Mouse (Mus musculus) CH12.LX (cell line): ENCODE measurements around the gene Olfr552. TPM values are rescaled to one million over a fixed set of nuclear protein-coding genes. Genes with fewer than 3 reads are reported as not detected.

ENCODE experiments used
- DNase-seq: peaks from one replicate; pipeline ENCODE4 v3.0.0-alpha.2; 2013; ENCODE audit errors: extremely low read depth
- H3K27ac ChIP-seq: 2 replicates; pipeline ENCODE4 v1.5.1; 2012; ENCODE audit warnings: low read depth, mild to moderate bottlenecking, control low read depth, moderate library complexity; ENCODE audit not compliant: insufficient read depth
- H3K27me3 ChIP-seq: replicated peaks from 2 replicates; pipeline ENCODE3; 2012; ENCODE audit warnings: inconsistent platforms
- H3K36me3 ChIP-seq, 2 experiments: replicated peaks in 1 of 2; 2 replicates each; pipeline versions ENCODE3 to v1.6.1; 2012; ENCODE audit warnings: inconsistent platforms in 1 of 2, low read length in 1 of 2, mild to moderate bottlenecking in 1 of 2, mixed read lengths in 1 of 2, moderate library complexity in 1 of 2; ENCODE audit not compliant: control insufficient read depth in 1 of 2, insufficient read depth in 1 of 2
- H3K4me1 ChIP-seq, 2 experiments: 2 replicates each; pipeline ENCODE4 v1.6.1; 2012; ENCODE audit warnings: inconsistent platforms in 1 of 2, moderate library complexity in 1 of 2; ENCODE audit not compliant: insufficient read depth in 2 of 2, control insufficient read depth in 1 of 2
- H3K4me2 ChIP-seq: 2 replicates; pipeline ENCODE4 v1.6.1; 2012; ENCODE audit warnings: low read depth, mild to moderate bottlenecking, control low read depth; ENCODE audit not compliant: poor library complexity, insufficient read depth, severe bottlenecking
- H3K4me3 ChIP-seq, 3 experiments: fragments of 150-350 bp in 1 of 3; sonication (generic) in 1 of 3; replicated peaks in 1 of 3; 2 replicates each; pipeline versions ENCODE3 to v1.5.1; 2011 to 2012; ENCODE audit warnings: low read depth in 2 of 3, low read length in 2 of 3, mild to moderate bottlenecking in 2 of 3, moderate library complexity in 2 of 3, control low read depth in 1 of 3, improper control_type of control experiment in 1 of 3, inconsistent platforms in 1 of 3, mixed read lengths in 1 of 3; ENCODE audit not compliant: poor library complexity in 1 of 3
- H3K79me2 ChIP-seq: replicated peaks from 2 replicates; pipeline ENCODE4 v1.6.1; 2012; ENCODE audit warnings: mild to moderate bottlenecking, moderate library complexity; ENCODE audit not compliant: control insufficient read depth, poor library complexity, insufficient read depth, severe bottlenecking; ENCODE audit errors: extremely low read depth
- H3K9ac ChIP-seq: 2 replicates; pipeline ENCODE4 v1.6.1; 2012; ENCODE audit warnings: low read depth, mild to moderate bottlenecking, control low read depth, moderate library complexity; ENCODE audit not compliant: insufficient read depth
- H3K9me3 ChIP-seq: replicated peaks from 2 replicates; pipeline ENCODE3; 2012; ENCODE audit warnings: low read length, inconsistent platforms, mixed read lengths
- CHD1 ChIP-seq: IDR thresholded peaks from 2 replicates; pipeline ENCODE4 v1.6.1; 2012; ENCODE audit warnings: low read depth, low read length, improper control_type of control experiment, inconsistent platforms
- CHD2 ChIP-seq: IDR thresholded peaks from 2 replicates; pipeline ENCODE4 v1.6.1; 2011; ENCODE audit warnings: low read length, improper control_type of control experiment
- CTCF ChIP-seq, 2 experiments: IDR thresholded peaks in 1 of 2; conservative IDR thresholded peaks in 1 of 2; 2 replicates each; pipeline ENCODE4 v1.5.1; 2011 to 2012; ENCODE audit warnings: low read depth in 2 of 2, low read length in 2 of 2, improper control_type of control experiment in 1 of 2, inconsistent platforms in 1 of 2, mild to moderate bottlenecking in 1 of 2, moderate library complexity in 1 of 2
- E2F4 ChIP-seq: IDR thresholded peaks from 2 replicates; pipeline ENCODE4 v1.6.1; 2011; ENCODE audit warnings: low read depth, low read length, improper control_type of control experiment; ENCODE audit not compliant: insufficient replicate concordance
- ELF1 ChIP-seq: IDR thresholded peaks from 2 replicates; pipeline ENCODE4 v1.6.1; 2014; ENCODE audit warnings: low read depth, mild to moderate bottlenecking, inconsistent platforms, low read length, improper control_type of control experiment
- EP300 ChIP-seq: IDR thresholded peaks from 2 replicates; pipeline ENCODE4 v1.6.1; 2011; ENCODE audit warnings: low read length, improper control_type of control experiment
- ETS1 ChIP-seq: conservative IDR thresholded peaks from 2 replicates; pipeline ENCODE4 v1.6.1; 2012; ENCODE audit warnings: low read depth, mild to moderate bottlenecking, inconsistent platforms, low read length, improper control_type of control experiment, moderate library complexity
- GABPA ChIP-seq: IDR thresholded peaks from 2 replicates; pipeline ENCODE4 v1.6.1; 2012; ENCODE audit warnings: low read depth, low read length, improper control_type of control experiment, inconsistent platforms; ENCODE audit not compliant: insufficient replicate concordance
- HCFC1 ChIP-seq: IDR thresholded peaks from 2 replicates; pipeline ENCODE4 v1.6.1; 2012; ENCODE audit warnings: low read depth, mild to moderate bottlenecking, inconsistent platforms, low read length, improper control_type of control experiment
- IRF4 ChIP-seq: IDR thresholded peaks from 2 replicates; pipeline ENCODE4 v1.6.1; 2014; ENCODE audit warnings: low read depth, mild to moderate bottlenecking, inconsistent platforms, low read length, improper control_type of control experiment
- JUN ChIP-seq: IDR thresholded peaks from 2 replicates; pipeline ENCODE4 v1.6.1; 2011; ENCODE audit warnings: low read depth, mild to moderate bottlenecking, low read length, improper control_type of control experiment, moderate library complexity; ENCODE audit not compliant: insufficient read depth
- JUND ChIP-seq: conservative IDR thresholded peaks from 2 replicates; pipeline ENCODE4 v1.6.1; 2011; ENCODE audit warnings: low read depth, low read length, improper control_type of control experiment
- MAFK ChIP-seq: IDR thresholded peaks from 2 replicates; pipeline ENCODE4 v1.6.1; 2011; ENCODE audit warnings: low read length, improper control_type of control experiment; ENCODE audit not compliant: insufficient replicate concordance
- MEF2A ChIP-seq: IDR thresholded peaks from 2 replicates; pipeline ENCODE4 v1.6.1; 2014; ENCODE audit warnings: low read depth, mild to moderate bottlenecking, inconsistent platforms, low read length, improper control_type of control experiment, borderline replicate concordance
- MXI1 ChIP-seq: IDR thresholded peaks from 2 replicates; pipeline ENCODE4 v1.6.1; 2011; ENCODE audit warnings: mild to moderate bottlenecking, low read depth, low read length, improper control_type of control experiment
- NRF1 ChIP-seq: IDR thresholded peaks from 2 replicates; pipeline ENCODE4 v1.6.1; 2014; ENCODE audit warnings: low read depth, mild to moderate bottlenecking, inconsistent platforms, low read length, improper control_type of control experiment, moderate library complexity
- PAX5 ChIP-seq: IDR thresholded peaks from 2 replicates; pipeline ENCODE4 v1.6.1; 2012; ENCODE audit warnings: low read length, inconsistent platforms, mixed read lengths
- POLR2AphosphoS2 ChIP-seq: IDR thresholded peaks from 2 replicates; pipeline ENCODE4 v1.6.1; 2011; ENCODE audit warnings: low read depth, low read length, improper control_type of control experiment
- RAD21 ChIP-seq: IDR thresholded peaks from 2 replicates; pipeline ENCODE4 v1.6.1; 2011; ENCODE audit warnings: low read depth, mild to moderate bottlenecking, low read length, improper control_type of control experiment, moderate library complexity
- RCOR1 ChIP-seq: conservative IDR thresholded peaks from 2 replicates; pipeline ENCODE4 v1.6.1; 2012; ENCODE audit warnings: low read depth, mild to moderate bottlenecking, inconsistent platforms, low read length, improper control_type of control experiment
- SIN3A ChIP-seq: IDR thresholded peaks from 2 replicates; pipeline ENCODE4 v1.6.1; 2012; ENCODE audit warnings: low read length, improper control_type of control experiment, inconsistent platforms
- TBP ChIP-seq: conservative IDR thresholded peaks from 2 replicates; pipeline ENCODE4 v1.6.1; 2011; ENCODE audit warnings: low read depth, low read length, improper control_type of control experiment
- TCF12 ChIP-seq: IDR thresholded peaks from 2 replicates; pipeline ENCODE4 v1.6.1; 2014; ENCODE audit warnings: low read depth, mild to moderate bottlenecking, inconsistent platforms, low read length, improper control_type of control experiment
- ZNF384 ChIP-seq: IDR thresholded peaks from 2 replicates; pipeline ENCODE4 v1.6.1; 2012; ENCODE audit warnings: low read depth, low read length, improper control_type of control experiment, inconsistent platforms
- dilution Hi-C: fragments of 300-500 bp; cut with MboI; formaldehyde crosslinking; loops from 2 replicates; pipeline ENCODE4 v1.14.3; 2020; ENCODE audit warnings: low sequenced_read_pairs; ENCODE audit not compliant: extremely low pct_unique_long_range_greater_than_20kb, extremely low pct_ligation_motif_present
- in situ Hi-C: fragments of 300-500 bp; cut with MboI; formaldehyde crosslinking; loops from 3 replicates; pipeline ENCODE4 v1.14.3; 2019; ENCODE audit warnings: low sequenced_read_pairs, low pct_ligation_motif_present, low pct_unique_long_range_greater_than_20kb, mixed read lengths
- polyA plus RNA-seq: library from polyadenylated mRNA; unstranded; fragments of >175 nt; gene quantifications from 2 replicates; pipeline ENCODE4 v1.2.1, GENCODE M21; 2012; ENCODE audit warnings: low read depth; ENCODE audit not compliant: insufficient read length
- total RNA-seq, 2 experiments: library from RNA; depleted of rRNA; stranded (reverse); fragments of 300-350 nt in 1 of 2; fragments of >200 nt in 1 of 2; gene quantifications; 2 replicates each; pipeline ENCODE4 v1.2.3; 2012 to 2014

Gene Olfr552
- total and polyA plus RNA-seq, 3 experiments: 0.16 TPM; not detected in 2

GRCm38 (mm10) chr7:102591786-102592185, 5.8 kb upstream of the Olfr552 start, which contains the start of gene Olfr551:
Gene Olfr551 (minus strand): TSS chr7:102591886.
- DNase-seq: no peak
- no peak within 1 kb of the TSS for H3K27ac ChIP-seq
- TF ChIP-seq HCFC1 (no peak), EP300 (no peak), PAX5 (no peak), RCOR1 (no peak), MXI1 (no peak), CTCF (conservative IDR thresholded peaks at IDR 0.05 in 1 of 2, IDR thresholded peaks at IDR 0.05 in 1 of 2; ENCODE audit: low read depth in 2 of 2, low read length in 2 of 2) (no peak), ELF1 (no peak), IRF4 (no peak), ZNF384 (no peak), MEF2A (no peak), CHD1 (no peak), JUN (no peak), ETS1 (no peak), RAD21 (no peak), GABPA (no peak), JUND (no peak), NRF1 (no peak)
- TF ChIP-seq, all 38 proteins: peak for 0
- no peaks in the 10 kb centered on the region for H3K27me3 ChIP-seq
- peaks cover 0 to 9% of the 10 kb centered on the region in 2 experiments; a peak in 2 of 4 replicates for H3K4me1 ChIP-seq
- no peaks in the 10 kb centered on the region for H3K9me3 ChIP-seq
- dilution Hi-C loops: no loop called here
- H3K36me3 ChIP-seq: no peaks in the 10 kb centered on the region
- H3K9ac ChIP-seq: no peak within 1 kb of the TSS
- H3K4me2 ChIP-seq: no peak within 1 kb of the TSS
- no peak within 1 kb of the TSS for H3K4me3 ChIP-seq
- in situ Hi-C loops: no loop called here
- H3K79me2 ChIP-seq: no peaks in the 10 kb centered on the region

- in situ Hi-C loops: no loop called here
These were observed 20.5 kb downstream of the Olfr552 start, which contains the start of gene Olfr553 for GRCm38 (mm10) chr7:102618118-102618517. Gene Olfr553 (minus strand): TSS chr7:102618218.

More at GRCm38 (mm10) chr7:102618118-102618517, 20.5 kb downstream of the Olfr552 start, which contains the start of gene Olfr553:
- H3K9ac ChIP-seq: no peak within 1 kb of the TSS
- no peak within 1 kb of the TSS for H3K4me3 ChIP-seq
- no peaks in the 10 kb centered on the region for H3K9me3 ChIP-seq
- DNase-seq: no peak
- no peaks in the 10 kb centered on the region for H3K36me3 ChIP-seq
- TF ChIP-seq SIN3A (no peak), CHD2 (no peak), TBP (no peak), MAFK (no peak), POLR2AphosphoS2 (no peak), ZNF384 (no peak), CHD1 (no peak), ETS1 (no peak), E2F4 (no peak), PAX5 (no peak), TCF12 (no peak)
- dilution Hi-C loops: no loop called here
- H3K4me1 ChIP-seq: no peaks in the 10 kb centered on the region
- H3K27me3 ChIP-seq: no peaks in the 10 kb centered on the region
- no peak within 1 kb of the TSS for H3K27ac ChIP-seq
- H3K79me2 ChIP-seq: no peaks in the 10 kb centered on the region
- no peak within 1 kb of the TSS for H3K4me2 ChIP-seq
